Mouse (Mus musculus): ENCODE measurements around the gene Il1rap. TPM values are rescaled to one million over a fixed set of nuclear protein-coding genes. Genes with fewer than 3 reads are reported as not detected.

Il1rap gene
- polyA plus RNA-seq, 1 experiment from 2014 or later, result 3.0 TPM

DNA sequence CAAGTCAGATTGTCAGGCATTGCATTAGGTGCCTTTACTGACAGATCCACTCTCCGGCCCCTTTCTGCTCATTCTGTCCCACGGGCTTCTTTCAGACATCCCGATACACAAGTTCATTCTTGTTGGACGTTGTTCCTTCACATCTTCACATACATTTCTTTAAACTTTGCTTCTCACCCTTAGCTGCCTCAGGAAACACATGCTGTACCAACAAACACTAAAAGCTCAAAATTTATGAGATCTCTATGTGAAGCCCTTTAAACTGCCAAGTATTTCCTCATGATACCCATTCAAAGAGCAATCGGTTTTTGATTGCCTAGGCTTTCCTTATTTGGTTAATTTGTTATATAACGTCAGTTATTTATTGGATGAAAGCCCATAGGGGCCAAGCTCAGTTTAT, 61.6 kb downstream of the Il1rap start:
- Histone ChIP-seq H3K27ac (replicated peaks) (no peak overlapping the region), H3K4me3 (no peak overlapping the region), H3K36me3 (no peaks in the 10 kb centered on the region), H3K27me3 (ENCODE audit: low read depth, poor library complexity, severe bottlenecking) (no peaks in the 10 kb centered on the region), H3K4me1 (no peaks in the 10 kb centered on the region), H3K9me3 (replicated peaks) (no peaks in the 10 kb centered on the region)
- no peak for DNase-seq (ENCODE audit: low spot score)
- WGBS, result 85% methylated on average over 6 of the region's 6 CpGs

DNA sequence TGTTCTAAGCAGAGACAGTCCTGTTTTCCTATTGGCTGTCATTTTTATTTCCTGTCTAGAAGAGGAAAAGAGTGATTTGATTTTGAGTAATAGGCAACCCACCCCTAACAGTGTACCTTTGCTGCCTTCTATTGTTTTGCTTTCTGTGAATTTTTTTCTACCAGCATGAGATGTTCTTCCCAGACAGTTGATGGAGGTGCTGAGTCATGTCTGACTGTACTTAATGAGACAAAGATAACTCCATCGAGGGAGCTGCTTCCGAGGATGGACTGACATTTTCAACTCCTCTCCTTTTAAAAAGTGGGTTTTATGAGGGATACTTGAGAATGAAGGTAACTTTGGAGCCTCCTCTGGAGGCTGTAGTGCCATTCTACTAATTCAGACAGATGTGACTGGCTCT, 64.6 kb downstream of the Il1rap start:
- Histone ChIP-seq H3K9me3 (replicated peaks) (no peaks in the 10 kb centered on the region), H3K4me1 (no peaks in the 10 kb centered on the region), H3K27me3 (ENCODE audit: low read depth, poor library complexity, severe bottlenecking) (no peaks in the 10 kb centered on the region), H3K36me3 (no peaks in the 10 kb centered on the region), H3K27ac (replicated peaks) (no peak overlapping the region), H3K4me3 (no peak overlapping the region)
- 89% methylated on average over 2 of the region's 2 CpGs for WGBS
- no peak for DNase-seq (ENCODE audit: low spot score)

DNA sequence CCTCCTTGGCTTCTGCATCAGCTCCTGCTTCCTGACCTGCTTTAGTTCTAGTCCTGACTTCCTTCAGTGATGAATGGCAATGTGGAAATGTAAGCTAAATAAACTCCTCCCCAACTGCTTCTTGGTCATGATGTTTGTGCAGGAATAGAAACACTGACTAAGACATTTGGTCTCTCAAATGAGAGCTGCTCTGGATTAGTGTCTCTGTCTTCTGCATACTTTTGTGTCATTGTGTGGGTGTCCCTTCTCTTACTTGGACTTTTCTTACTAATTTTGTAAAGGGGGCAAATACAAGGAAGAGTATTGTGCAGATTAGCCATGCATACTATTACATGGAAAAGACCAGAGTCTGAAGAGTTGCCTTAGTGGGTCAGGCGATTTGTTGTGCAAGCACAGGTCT, 65.5 kb downstream of the Il1rap start:
- Histone ChIP-seq H3K9me3 (replicated peaks) (no peaks in the 10 kb centered on the region), H3K36me3 (no peaks in the 10 kb centered on the region), H3K27me3 (ENCODE audit: low read depth, poor library complexity, severe bottlenecking) (no peaks in the 10 kb centered on the region), H3K27ac (replicated peaks) (no peak overlapping the region), H3K4me1 (no peaks in the 10 kb centered on the region), H3K4me3 (no peak overlapping the region)
- 75% methylated on average over 1 of the region's 1 CpGs for WGBS
- DNase-seq (ENCODE audit: low spot score), result no peak

DNA sequence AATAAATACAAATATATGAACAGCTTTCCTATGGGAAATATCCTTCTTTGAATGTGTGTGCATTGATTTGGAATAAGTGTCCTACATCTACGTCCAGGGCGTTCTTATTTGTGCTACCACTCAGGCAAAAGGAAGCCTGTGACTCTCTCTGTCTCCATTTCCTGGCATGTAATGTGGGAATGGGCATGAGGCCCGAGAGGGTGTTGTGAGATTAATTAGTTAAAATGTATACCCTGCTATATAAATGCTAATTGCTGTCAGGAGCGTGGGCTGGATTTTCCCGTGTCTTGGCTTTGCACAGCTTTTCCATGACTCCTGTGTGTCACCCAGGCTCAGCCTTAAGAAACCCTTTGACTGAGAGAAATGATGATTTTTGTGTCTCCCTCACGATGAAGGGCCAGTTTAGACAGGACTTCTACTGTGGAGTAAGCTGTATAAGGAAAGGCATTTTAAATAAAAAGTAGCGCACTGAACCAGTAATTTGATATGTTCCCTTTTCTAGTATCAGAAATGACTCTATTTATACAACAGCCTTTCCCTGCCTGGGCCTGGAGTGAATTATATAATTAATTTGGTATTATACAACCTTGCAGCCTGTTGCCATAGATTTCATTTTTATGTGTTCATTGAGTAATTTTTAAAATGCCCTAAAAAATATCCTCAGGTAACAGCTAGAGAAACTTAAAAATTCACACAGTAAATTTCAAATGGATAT, 81.4 kb downstream of the Il1rap start:
- no peak overlapping the region for H3K4me3 ChIP-seq
- no peaks in the 10 kb centered on the region for H3K9me3 ChIP-seq (replicated peaks)
- H3K36me3 ChIP-seq, result no peaks in the 10 kb centered on the region
- H3K4me1 ChIP-seq, result no peaks in the 10 kb centered on the region
- no peak overlapping the region for H3K27ac ChIP-seq (replicated peaks)
- no peak for DNase-seq (ENCODE audit: low spot score)
- H3K27me3 ChIP-seq (ENCODE audit: low read depth, poor library complexity, severe bottlenecking), result no peaks in the 10 kb centered on the region
- 86% methylated on average over 7 of the region's 7 CpGs for WGBS

DNA sequence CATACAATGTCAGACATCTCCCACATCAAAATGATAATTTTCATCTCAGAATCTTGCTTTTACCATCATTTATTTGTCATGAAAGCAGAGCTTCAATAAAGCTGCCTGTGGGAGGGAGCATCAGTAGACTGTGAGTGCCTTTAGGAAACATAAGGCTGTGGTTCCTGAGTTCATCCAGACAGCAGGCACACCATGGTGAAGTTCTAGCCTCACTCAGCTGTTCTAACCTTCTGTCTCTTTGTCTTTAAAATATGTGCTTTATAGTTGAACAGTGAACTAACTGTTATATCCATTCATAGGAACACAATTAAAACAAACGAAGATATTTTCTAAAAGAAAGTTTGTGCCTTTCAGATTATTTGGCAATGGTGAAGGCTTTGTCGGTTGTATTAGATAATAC, 84.9 kb downstream of the Il1rap start:
- WGBS, result 86% methylated on average over 2 of the region's 2 CpGs
- no peak overlapping the region for H3K27ac ChIP-seq (replicated peaks)
- DNase-seq (ENCODE audit: low spot score), result no peak
- H3K27me3 ChIP-seq (ENCODE audit: low read depth, poor library complexity, severe bottlenecking), result no peaks in the 10 kb centered on the region
- H3K36me3 ChIP-seq, result no peaks in the 10 kb centered on the region
- no peak overlapping the region for H3K4me3 ChIP-seq
- H3K9me3 ChIP-seq (replicated peaks), result no peaks in the 10 kb centered on the region
- H3K4me1 ChIP-seq, result no peaks in the 10 kb centered on the region

DNA sequence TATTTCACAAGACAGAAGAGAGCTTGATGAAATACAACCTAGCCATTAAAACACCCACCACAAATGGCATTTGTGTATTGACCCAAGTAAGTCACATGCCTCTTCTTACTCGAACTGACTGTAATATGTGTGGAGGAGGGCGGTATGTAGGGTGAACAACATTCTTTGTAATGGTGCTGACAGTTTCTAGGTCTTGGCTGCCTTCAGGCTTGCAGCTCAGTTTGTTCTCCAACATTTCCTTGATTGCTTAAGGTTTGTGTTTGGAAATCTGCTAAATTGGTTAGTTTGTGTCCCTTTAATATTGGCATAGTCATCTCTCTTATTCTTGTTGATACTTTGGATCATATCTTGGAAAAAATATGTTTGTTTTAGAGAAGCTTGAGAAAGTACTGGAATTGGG, 87.6 kb downstream of the Il1rap start:
- DNase-seq (ENCODE audit: low spot score), result no peak
- WGBS, result 85% methylated on average over 2 of the region's 2 CpGs
- no peak overlapping the region for H3K27ac ChIP-seq (replicated peaks)

DNA sequence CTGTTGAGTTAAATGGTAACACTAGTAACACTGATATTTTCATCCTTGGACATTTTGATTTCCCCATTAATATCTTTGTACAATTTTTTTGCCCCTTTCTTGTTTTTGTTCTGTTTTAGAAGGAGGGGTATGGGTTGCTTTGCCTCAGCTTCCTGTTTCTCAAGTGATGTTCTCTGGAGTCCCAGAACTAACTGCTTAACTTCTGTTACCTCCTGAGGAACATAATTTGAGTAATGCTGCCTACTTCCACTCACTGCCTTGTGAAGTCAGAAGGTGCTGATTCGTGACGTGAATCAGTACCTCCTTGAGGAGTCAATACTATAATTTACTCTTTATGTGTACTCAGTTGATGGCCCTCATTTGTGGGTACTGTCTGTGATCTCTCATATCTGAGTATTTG, 98.9 kb downstream of the Il1rap start:
- DNase-seq (ENCODE audit: low spot score), result no peak
- Histone ChIP-seq H3K27ac (replicated peaks) (no peak overlapping the region), H3K27me3 (ENCODE audit: low read depth, poor library complexity, severe bottlenecking) (no peaks in the 10 kb centered on the region), H3K4me3 (no peak overlapping the region), H3K36me3 (no peaks in the 10 kb centered on the region), H3K4me1 (no peaks in the 10 kb centered on the region), H3K9me3 (replicated peaks) (no peaks in the 10 kb centered on the region)
- WGBS, result 92% methylated on average over 2 of the region's 2 CpGs

More for the DNA sequence above, 87.6 kb downstream of the Il1rap start:
- no peaks in the 10 kb centered on the region for H3K36me3 ChIP-seq
- no peaks in the 10 kb centered on the region for H3K27me3 ChIP-seq (ENCODE audit: low read depth, poor library complexity, severe bottlenecking)
- H3K4me3 ChIP-seq, result no peak overlapping the region
- no peaks in the 10 kb centered on the region for H3K9me3 ChIP-seq (replicated peaks)
- no peaks in the 10 kb centered on the region for H3K4me1 ChIP-seq

DNA sequence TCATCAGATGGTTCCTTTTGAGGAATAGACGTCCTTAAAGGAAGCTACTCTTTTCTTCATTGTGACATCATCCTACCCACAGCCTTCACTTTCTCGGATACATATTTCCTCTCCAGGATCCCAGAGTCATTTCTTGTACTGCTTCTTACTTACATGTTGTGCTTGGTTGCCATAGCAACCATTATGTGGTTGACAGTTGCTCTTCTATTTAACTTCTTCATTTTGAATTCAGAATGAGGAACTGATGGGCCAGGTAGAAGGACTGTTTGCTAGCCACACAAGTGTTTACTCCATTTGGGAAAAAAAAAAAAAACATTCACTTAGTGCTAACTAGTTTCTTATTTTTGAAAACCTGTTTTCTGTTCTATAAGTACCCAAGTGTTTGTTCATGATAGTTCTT, 108.3 kb downstream of the Il1rap start:
- Histone ChIP-seq H3K4me3 (no peak overlapping the region), H3K27me3 (ENCODE audit: low read depth, poor library complexity, severe bottlenecking) (no peaks in the 10 kb centered on the region), H3K9me3 (replicated peaks) (no peaks in the 10 kb centered on the region), H3K4me1 (no peaks in the 10 kb centered on the region), H3K27ac (replicated peaks) (no peak overlapping the region), H3K36me3 (no peaks in the 10 kb centered on the region)
- no peak for DNase-seq (ENCODE audit: low spot score)
- WGBS, result 79% methylated on average over 2 of the region's 2 CpGs

DNA sequence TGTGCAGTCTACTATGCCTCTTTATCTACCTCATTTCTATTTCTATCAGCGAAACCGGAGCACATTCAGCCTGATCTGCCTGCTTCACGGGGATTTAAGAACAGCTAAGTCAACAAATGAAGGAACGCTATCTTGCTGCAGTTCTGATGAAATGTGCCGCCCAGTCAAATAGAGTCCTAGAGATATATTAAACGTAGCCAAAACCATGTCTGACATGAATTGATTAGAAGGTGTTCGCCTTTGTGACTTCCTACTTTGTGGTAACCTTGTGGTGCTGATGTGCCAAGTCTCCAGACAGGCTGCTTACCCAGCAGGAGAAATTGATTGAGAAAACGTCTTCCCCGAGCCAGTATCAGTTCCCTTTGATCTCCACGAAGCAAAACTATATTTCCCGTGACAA, 109.8 kb downstream of the Il1rap start:
- Histone ChIP-seq H3K27me3 (ENCODE audit: low read depth, poor library complexity, severe bottlenecking) (no peaks in the 10 kb centered on the region), H3K27ac (replicated peaks) (no peak overlapping the region), H3K9me3 (replicated peaks) (no peaks in the 10 kb centered on the region), H3K4me3 (no peak overlapping the region), H3K36me3 (no peaks in the 10 kb centered on the region), H3K4me1 (no peaks in the 10 kb centered on the region)
- no peak for DNase-seq (ENCODE audit: low spot score)
- 86% methylated on average over 11 of the region's 11 CpGs for WGBS

DNA sequence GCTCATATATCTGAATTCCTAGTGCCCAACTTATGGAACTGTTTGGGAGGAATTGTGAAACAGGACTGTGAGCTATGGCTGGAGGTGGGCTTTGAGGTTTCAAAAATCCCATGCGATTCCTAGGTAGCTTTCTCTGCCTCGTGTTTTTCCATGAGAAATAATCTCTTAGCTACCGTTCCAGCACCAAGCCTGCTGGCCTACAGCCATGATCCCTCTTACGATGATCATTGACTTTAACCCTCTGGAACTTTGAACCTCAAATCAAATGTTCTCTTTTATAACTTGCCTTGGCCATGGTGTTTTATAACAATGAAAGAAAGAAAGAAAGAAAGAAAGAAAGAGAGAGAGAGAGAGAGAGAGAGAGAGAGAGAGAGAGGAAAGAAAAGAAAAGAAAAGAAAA, 116.6 kb downstream of the Il1rap start:
- Histone ChIP-seq H3K27ac (replicated peaks) (no peak overlapping the region), H3K9me3 (replicated peaks) (no peaks in the 10 kb centered on the region), H3K4me3 (no peak overlapping the region), H3K27me3 (ENCODE audit: low read depth, poor library complexity, severe bottlenecking) (no peaks in the 10 kb centered on the region), H3K36me3 (no peaks in the 10 kb centered on the region), H3K4me1 (no peaks in the 10 kb centered on the region)
- WGBS, result 93% methylated on average over 4 of the region's 4 CpGs
- DNase-seq (ENCODE audit: low spot score), result no peak

DNA sequence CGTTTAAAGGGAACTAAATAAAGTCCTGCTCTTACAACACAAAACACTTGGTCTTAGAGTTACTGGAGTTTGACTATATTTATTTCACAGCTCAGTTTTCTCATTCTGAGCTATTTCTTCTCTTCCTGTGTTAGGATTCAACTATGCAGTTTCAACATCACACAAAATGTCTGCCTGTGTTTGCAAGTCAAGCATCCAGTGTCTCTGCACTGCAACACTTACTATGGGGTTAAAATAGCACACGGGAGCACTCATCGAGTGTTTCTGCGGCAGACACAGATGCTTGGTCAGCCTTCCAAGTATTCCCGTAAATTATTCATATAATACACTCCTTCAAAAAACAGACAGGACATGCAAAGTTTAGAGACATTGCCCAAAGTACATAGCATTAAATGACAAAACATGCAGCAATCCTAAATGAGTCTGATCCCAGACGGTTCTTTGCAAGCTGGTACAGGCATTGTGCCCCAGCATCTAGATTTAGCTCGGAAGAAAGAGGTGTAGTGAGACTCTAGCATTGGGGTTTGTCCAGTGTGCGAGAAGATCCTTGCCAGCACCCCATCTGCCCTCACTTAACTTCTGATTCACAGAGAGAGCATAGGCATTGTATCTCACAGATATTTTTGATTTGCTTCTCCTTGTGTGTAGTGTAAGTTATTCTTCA, 119.1 kb downstream of the Il1rap start:
- no peaks in the 10 kb centered on the region for H3K27me3 ChIP-seq (ENCODE audit: low read depth, poor library complexity, severe bottlenecking)
- no peak overlapping the region for H3K27ac ChIP-seq (replicated peaks)
- no peak for DNase-seq (ENCODE audit: low spot score)
- no peak overlapping the region for H3K4me3 ChIP-seq
- WGBS, result 91% methylated on average over 8 of the region's 8 CpGs
- H3K36me3 ChIP-seq, result no peaks in the 10 kb centered on the region
- H3K9me3 ChIP-seq (replicated peaks), result no peaks in the 10 kb centered on the region
- H3K4me1 ChIP-seq, result no peaks in the 10 kb centered on the region

DNA sequence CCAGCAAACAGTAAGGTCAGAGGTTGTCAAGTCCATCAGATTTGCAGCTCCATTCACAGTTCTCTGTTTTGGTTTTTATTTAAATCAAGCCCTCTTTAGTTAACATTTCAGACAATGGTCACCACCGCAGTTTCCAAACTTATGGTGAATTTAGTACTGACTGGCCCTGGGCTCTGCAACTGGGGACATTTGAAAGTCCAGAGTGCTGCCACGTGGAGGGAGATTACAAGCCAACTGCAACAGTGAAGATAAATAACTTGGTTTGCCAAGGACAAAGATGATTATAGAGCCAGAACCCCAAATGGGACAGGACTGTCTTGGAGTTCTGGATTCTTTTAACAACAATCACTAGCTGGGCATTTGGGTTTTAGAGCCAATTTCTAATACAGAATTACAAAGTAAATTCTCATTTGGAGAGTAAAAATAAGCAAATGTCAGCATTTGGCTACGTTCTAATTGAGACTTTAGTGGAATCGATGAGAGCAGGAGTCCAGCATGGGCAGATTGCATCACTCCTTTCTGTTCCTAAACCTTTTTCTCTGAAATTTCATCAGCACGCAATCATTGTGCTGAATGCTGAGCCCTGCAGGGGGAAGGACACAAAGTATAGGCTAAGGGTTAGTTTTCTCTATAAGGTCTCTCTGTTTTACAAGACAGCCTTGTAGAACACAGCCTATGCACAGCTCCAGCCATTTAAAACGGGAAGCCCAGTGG, 124.3 kb downstream of the Il1rap start:
- no peaks in the 10 kb centered on the region for H3K4me1 ChIP-seq
- no peaks in the 10 kb centered on the region for H3K36me3 ChIP-seq
- H3K4me3 ChIP-seq, result no peak overlapping the region
- WGBS, result 81% methylated on average over 6 of the region's 6 CpGs
- DNase-seq (ENCODE audit: low spot score), result no peak
- H3K27me3 ChIP-seq (ENCODE audit: low read depth, poor library complexity, severe bottlenecking), result no peaks in the 10 kb centered on the region
- no peak overlapping the region for H3K27ac ChIP-seq (replicated peaks)
- no peaks in the 10 kb centered on the region for H3K9me3 ChIP-seq (replicated peaks)

DNA sequence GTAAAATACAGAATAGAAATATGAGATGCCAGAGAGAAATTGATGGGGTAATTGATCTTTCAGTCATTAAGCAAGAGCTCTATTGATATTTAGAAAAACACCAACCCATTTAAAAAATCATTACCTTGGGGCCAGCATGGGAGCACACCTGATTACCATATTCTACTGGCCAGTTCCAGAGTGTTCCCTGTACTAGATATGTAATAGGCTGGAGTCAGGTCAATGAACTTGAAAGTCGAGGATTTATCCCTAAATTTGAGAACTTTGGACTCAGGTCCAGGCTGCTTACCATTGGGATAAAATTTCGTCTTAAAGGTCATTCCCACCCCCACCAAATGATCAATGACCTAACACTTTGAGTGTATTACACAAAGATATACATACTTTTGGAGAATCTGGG, 125.0 kb downstream of the Il1rap start:
- H3K27me3 ChIP-seq (ENCODE audit: low read depth, poor library complexity, severe bottlenecking), result no peaks in the 10 kb centered on the region
- H3K4me1 ChIP-seq, result no peaks in the 10 kb centered on the region
- no peak overlapping the region for H3K4me3 ChIP-seq
- no peak overlapping the region for H3K27ac ChIP-seq (replicated peaks)
- H3K36me3 ChIP-seq, result no peaks in the 10 kb centered on the region
- H3K9me3 ChIP-seq (replicated peaks), result no peaks in the 10 kb centered on the region
- DNase-seq (ENCODE audit: low spot score), result no peak
- 75% methylated on average over 2 of the region's 2 CpGs for WGBS
